Mouse (Mus musculus) CD4-positive helper T cell, adult 2 months (primary cell): ENCODE data around the gene Syvn1.
A peak's percentile ranks its signal among the peaks of the same experiment; 100 is the strongest.

Source experiments
- DNase-seq: peaks from one replicate; pipeline ENCODE4 v3.0.0-alpha.2; 2012; ENCODE audit warnings: low read depth, missing footprints, low spot score

Gene Syvn1

GRCm38 (mm10) chr19:6067724-6068415 lies 21.5 kb downstream of the Syvn1 start, which contains the start of gene Tm7sf2:
TSS of gene Tm7sf2 (minus strand) at chr19:6068373.
- DNase-seq: peak; percentile 93

- DNase-seq: no peak
Observed at GRCm38 (mm10) chr19:6068951-6069350, 22.6 kb downstream of the Syvn1 start.

- DNase-seq: no peak
Observed at GRCm38 (mm10) chr19:6069851-6070250, 23.5 kb downstream of the Syvn1 start.

GRCm38 (mm10) chr19:6070571-6071250 lies 24.3 kb downstream of the Syvn1 start:
- DNase-seq: peak; percentile 56

- peak; percentile 40 for DNase-seq
Observed at GRCm38 (mm10) chr19:6071261-6071660, 24.9 kb downstream of the Syvn1 start.

- DNase-seq: no peak
Observed at GRCm38 (mm10) chr19:6073889-6074288, 27.5 kb downstream of the Syvn1 start.

- peak; percentile 93 for DNase-seq
Observed at GRCm38 (mm10) chr19:6076564-6077393, 30.4 kb downstream of the Syvn1 start, which contains the start of gene Vps51. TSS of gene Vps51 (minus strand) at chr19:6077231.

- no peak for DNase-seq
Observed at GRCm38 (mm10) chr19:6079983-6080480, 33.7 kb downstream of the Syvn1 start, which contains the start of gene Tmem262. TSS of gene Tmem262 (plus strand) at chr19:6080033.

- no peak for DNase-seq
Observed at GRCm38 (mm10) chr19:6082156-6082555, 35.8 kb downstream of the Syvn1 start, which contains the start of gene Gm28374. TSS of gene Gm28374 (minus strand) at chr19:6082256.

- peak; percentile 99 for DNase-seq
Observed at GRCm38 (mm10) chr19:6084478-6085248, 38.3 kb downstream of the Syvn1 start, which contains the start of the genes Zfpl1 and Cdca5. TSS of gene Zfpl1 (minus strand) at chr19:6084956. TSS of gene Cdca5 (plus strand) at chr19:6084983.

- peak; percentile 86 for DNase-seq
Observed at GRCm38 (mm10) chr19:6085417-6085879, 39.1 kb downstream of the Syvn1 start.

- DNase-seq: no peak
Observed at GRCm38 (mm10) chr19:6088841-6089240, 42.5 kb downstream of the Syvn1 start.

GRCm38 (mm10) chr19:6094119-6094518 lies 47.7 kb downstream of the Syvn1 start, which contains the start of gene AC131692.1:
TSS of gene AC131692.1 (plus strand) at chr19:6094419.
- DNase-seq: no peak

- DNase-seq: no peak
Observed at GRCm38 (mm10) chr19:6097847-6098246, 51.5 kb downstream of the Syvn1 start.

- DNase-seq: no peak
Observed at GRCm38 (mm10) chr19:6101186-6101585, 54.8 kb downstream of the Syvn1 start.

GRCm38 (mm10) chr19:6102169-6102853 lies 55.9 kb downstream of the Syvn1 start:
- no peak for DNase-seq
